Mouse (Mus musculus) myocyte (in vitro differentiated cells): ENCODE data around the gene Vgll2.

Experiments used
- POLR2A ChIP-seq: IDR thresholded peaks from one replicate; pipeline ENCODE4 v1.6.1; 2011; ENCODE audit warnings: low read depth, mild to moderate bottlenecking, control low read depth, moderate library complexity; ENCODE audit not compliant: insufficient read length
- TCF12 ChIP-seq: IDR thresholded peaks from one replicate; pipeline ENCODE4 v1.6.1; 2011; ENCODE audit warnings: mild to moderate bottlenecking, control low read depth; ENCODE audit not compliant: poor library complexity, insufficient read depth, severe bottlenecking

DNA sequence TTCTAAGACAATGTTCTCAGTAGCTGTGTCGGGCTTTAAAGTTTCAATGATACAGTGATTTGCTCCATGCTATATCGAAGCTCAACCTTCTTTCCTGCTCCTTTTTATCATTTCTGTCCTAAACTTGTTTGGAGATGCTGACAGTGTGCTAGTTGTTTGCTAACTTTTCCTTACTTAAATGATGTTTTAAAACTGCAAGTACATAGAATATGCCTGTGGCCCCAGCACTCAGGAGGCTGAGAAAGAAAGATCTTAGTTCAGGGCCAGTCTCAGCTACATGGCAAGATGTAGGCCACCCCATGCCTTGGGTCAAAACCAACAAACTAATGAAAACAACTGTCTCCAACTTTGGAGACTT, 1.7 kb downstream of the Vgll2 start:
- TF ChIP-seq POLR2A, result no peak
- no peak for TF ChIP-seq TCF12
